Mouse (Mus musculus) midbrain, postnatal 0 days (tissue): Measurements from ENCODE around the gene Plekhg5. TPM values are rescaled to one million over a fixed set of nuclear protein-coding genes. Genes with fewer than 3 reads are reported as not detected.

Experiments used
- ATAC-seq: fragments of 200-750 bp; cut with Nextera tagmentation; 2 replicates; pipeline ENCODE4 v1.8.0; 2017; ENCODE audit warnings: moderate number of reproducible peaks, mild to moderate bottlenecking, moderate TSS enrichment, moderate library complexity; ENCODE audit not compliant: low FRiP score
- DNase-seq: peaks from one replicate; pipeline ENCODE4 v3.0.0-alpha.2; 2015; ENCODE audit warnings: low spot score
- H3K27ac ChIP-seq: fragments of 300-500 bp; sonication (generic); 2 replicates; pipeline ENCODE4 v1.5.1; 2014; ENCODE audit warnings: low read depth, mild to moderate bottlenecking, low read length, mixed read lengths
- H3K27me3 ChIP-seq: fragments of 300-500 bp; sonication (generic); 2 replicates; pipeline ENCODE4 v1.6.1; 2014; ENCODE audit warnings: low read length, control low read depth, mixed read lengths; ENCODE audit not compliant: insufficient read depth
- H3K36me3 ChIP-seq: fragments of 300-500 bp; sonication (generic); 2 replicates; pipeline ENCODE4 v1.6.1; 2014; ENCODE audit warnings: low read length, control low read depth, mixed read lengths; ENCODE audit not compliant: insufficient read depth
- H3K4me1 ChIP-seq: fragments of 300-500 bp; sonication (generic); 2 replicates; pipeline ENCODE4 v1.6.1; 2014; ENCODE audit warnings: mild to moderate bottlenecking, control low read depth, antibody characterized with exemption, low read length, mixed read lengths; ENCODE audit not compliant: insufficient read depth
- H3K4me2 ChIP-seq: fragments of 300-500 bp; sonication (generic); 2 replicates; pipeline ENCODE4 v1.6.1; 2014; ENCODE audit warnings: low read depth, mild to moderate bottlenecking, low read length, mixed read lengths; ENCODE audit not compliant: poor library complexity, severe bottlenecking
- H3K4me3 ChIP-seq: fragments of 300-500 bp; sonication (generic); 2 replicates; pipeline ENCODE4 v1.5.1; 2014; ENCODE audit warnings: low read depth, mild to moderate bottlenecking, low read length, moderate library complexity
- H3K9ac ChIP-seq: fragments of 300-500 bp; sonication (generic); replicated peaks from 2 replicates; pipeline ENCODE4 v1.6.1; 2014; ENCODE audit warnings: mild to moderate bottlenecking, low read length, moderate library complexity, mixed read lengths; ENCODE audit not compliant: poor library complexity, severe bottlenecking
- H3K9me3 ChIP-seq: fragments of 300-500 bp; sonication (generic); 2 replicates; pipeline ENCODE4 v1.6.1; 2016; ENCODE audit warnings: low read length, control low read depth
- CTCF ChIP-seq: IDR thresholded peaks from 2 replicates; pipeline ENCODE4 v1.5.1; 2016; ENCODE audit warnings: antibody characterized with exemption, mild to moderate bottlenecking
- WGBS: fragments of 180-500 bp; shearing (Covaris S2); extraction: QIAGEN DNeasy Blood & Tissue Kit; methylation state at CpG from one replicate; pipeline ENCODE4 v1.1.7; 2014; 5-methylcytosine and 5-hydroxymethylcytosine counted together
- polyA plus RNA-seq: library from polyadenylated mRNA; unstranded; fragments of >200 nt; fragmentation: Nextera tagmentation; extraction: Ambion mirVana; gene quantifications from 2 replicates; pipeline ENCODE4 v1.2.1, GENCODE M21; 2015
- total RNA-seq: library from RNA; depleted of rRNA; stranded (reverse); fragments of >200 nt; gene quantifications from 2 replicates; pipeline ENCODE4 v1.2.3, GENCODE M21; 2014

Gene Plekhg5
- total and polyA plus RNA-seq, 2 experiments from 2014 or later, result 13.0 to 33.5 TPM

DNA sequence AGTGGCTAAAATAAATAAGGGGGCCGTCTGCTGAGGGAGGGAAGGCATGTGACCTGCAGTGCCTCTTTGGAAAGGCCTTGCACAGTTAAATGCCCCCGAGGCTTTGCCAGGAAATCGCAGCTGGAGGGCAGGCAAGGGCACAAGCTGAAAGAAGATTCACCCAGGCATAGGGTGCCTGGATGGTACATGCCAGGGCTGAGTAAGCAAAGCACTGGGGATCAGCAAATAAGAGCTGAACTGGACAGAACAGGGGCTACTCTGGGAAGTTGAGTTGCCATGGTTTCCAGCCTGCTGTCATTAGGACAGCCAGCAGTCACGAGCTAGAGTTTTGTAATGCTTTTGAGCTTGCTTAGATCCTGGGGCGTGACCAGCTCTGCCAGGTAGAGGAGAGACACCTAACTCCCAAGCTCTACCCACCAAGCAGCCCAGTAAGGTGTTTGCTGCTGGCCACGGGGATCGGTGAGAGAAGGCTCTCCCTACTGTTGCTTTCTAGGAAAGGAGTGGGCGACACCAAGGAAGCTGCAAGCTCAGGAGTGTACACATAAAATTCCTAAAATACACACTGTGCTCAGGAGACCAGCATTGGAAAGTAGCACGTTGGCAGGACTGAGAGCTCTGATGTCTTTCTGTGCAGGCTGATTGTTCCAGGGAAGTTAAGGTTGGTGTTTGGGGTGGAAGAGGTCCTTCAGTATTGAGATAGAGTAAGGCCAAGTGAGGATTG lies 9.7 kb upstream of the Plekhg5 start:
- Histone ChIP-seq H3K27me3 (no peaks in the 10 kb centered on the region), H3K9me3 (no peaks in the 10 kb centered on the region), H3K36me3 (peaks cover 28% of the 10 kb centered on the region), H3K4me3 (no peak overlapping the region), H3K9ac (no peak overlapping the region), H3K27ac (no peak overlapping the region; the same call in 1 of the 2 replicates), H3K4me2 (no peak overlapping the region), H3K4me1 (no peaks in the 10 kb centered on the region)
- no peak for TF ChIP-seq CTCF
- no peak for DNase-seq
- WGBS, result 79% methylated on average over 9 of the region's 9 CpGs
- no peak for ATAC-seq

- ATAC-seq, result no peak
Observed at GRCm38 (mm10) chr4:152067280-152067679, 5.0 kb upstream of the Plekhg5 start.

GRCm38 (mm10) chr4:152068166-152068724 lies 4.1 kb upstream of the Plekhg5 start:
- DNase-seq, result no peak
- no peak overlapping the region for H3K9ac ChIP-seq
- 77% methylated on average over 6 of the region's 6 CpGs for WGBS
- no peaks in the 10 kb centered on the region for H3K9me3 ChIP-seq
- no peaks in the 10 kb centered on the region for H3K36me3 ChIP-seq
- H3K4me3 ChIP-seq, result no peak overlapping the region
- H3K27ac ChIP-seq, result no peak overlapping the region
- no peaks in the 10 kb centered on the region for H3K27me3 ChIP-seq
- ATAC-seq, result no peak
- TF ChIP-seq CTCF, result no peak
- H3K4me1 ChIP-seq, result no peaks in the 10 kb centered on the region
- H3K4me2 ChIP-seq, result no peak overlapping the region

More at GRCm38 (mm10) chr4:152067280-152067679, 5.0 kb upstream of the Plekhg5 start:
- DNase-seq, result no peak
- no peaks in the 10 kb centered on the region for H3K9me3 ChIP-seq
- H3K9ac ChIP-seq, result no peak overlapping the region
- H3K36me3 ChIP-seq, result no peaks in the 10 kb centered on the region
- no peak overlapping the region for H3K4me3 ChIP-seq
- no peak overlapping the region for H3K27ac ChIP-seq
- H3K27me3 ChIP-seq, result no peaks in the 10 kb centered on the region
- no peaks in the 10 kb centered on the region for H3K4me1 ChIP-seq
- H3K4me2 ChIP-seq, result no peak overlapping the region
- TF ChIP-seq CTCF, result no peak

- no peak overlapping the region for H3K9ac ChIP-seq
- 86% methylated on average over 3 of the region's 3 CpGs for WGBS
- DNase-seq (no peak), ATAC-seq (no peak)
- H3K9me3 ChIP-seq, result no peaks in the 10 kb centered on the region
- no peaks in the 10 kb centered on the region for H3K27me3 ChIP-seq
- no peaks in the 10 kb centered on the region for H3K36me3 ChIP-seq
- H3K4me3 ChIP-seq, result no peak overlapping the region
- no peaks in the 10 kb centered on the region for H3K4me1 ChIP-seq
- no peak overlapping the region for H3K27ac ChIP-seq
- no peak for TF ChIP-seq CTCF
- H3K4me2 ChIP-seq, result no peak overlapping the region
Observed at GRCm38 (mm10) chr4:152069245-152069644, 3.1 kb upstream of the Plekhg5 start.

- Histone ChIP-seq H3K27me3 (no peaks in the 10 kb centered on the region), H3K36me3 (no peaks in the 10 kb centered on the region), H3K27ac (no peak overlapping the region), H3K4me2 (no peak overlapping the region), H3K4me3 (no peak overlapping the region), H3K9me3 (no peaks in the 10 kb centered on the region), H3K9ac (no peak overlapping the region), H3K4me1 (no peaks in the 10 kb centered on the region)
- no peak for TF ChIP-seq CTCF
- DNase-seq (no peak), ATAC-seq (no peak)
- 78% methylated on average over 11 of the region's 11 CpGs for WGBS
Observed at GRCm38 (mm10) chr4:152070494-152071396, 1.6 kb upstream of the Plekhg5 start.
